Mouse (Mus musculus) heart, embryonic 11.5 days (tissue): ENCODE measurements around the gene Mroh8. TPM values are rescaled to one million over a fixed set of nuclear protein-coding genes. Genes with fewer than 3 reads are reported as not detected.

ENCODE experiments used
- ATAC-seq: fragments of 200-750 bp; cut with Nextera tagmentation; replicated peaks from 2 replicates; pipeline ENCODE4 v1.8.0; 2017; ENCODE audit warnings: moderate library complexity; ENCODE audit not compliant: insufficient number of reproducible peaks, low FRiP score, low TSS enrichment
- H3K27ac ChIP-seq: fragments of 300-500 bp; sonication (generic); 2 replicates; pipeline ENCODE4 v1.5.1; 2014; ENCODE audit warnings: mild to moderate bottlenecking, low read depth, low read length
- H3K27me3 ChIP-seq: fragments of 300-500 bp; sonication (generic); 2 replicates; pipeline ENCODE4 v1.6.1; 2014; ENCODE audit warnings: mild to moderate bottlenecking, low read length, mixed read lengths; ENCODE audit not compliant: control insufficient read depth, insufficient read depth
- H3K36me3 ChIP-seq: fragments of 300-500 bp; sonication (generic); 2 replicates; pipeline ENCODE4 v1.6.1; 2014; ENCODE audit warnings: mild to moderate bottlenecking, low read length, moderate library complexity, mixed read lengths; ENCODE audit not compliant: control insufficient read depth, insufficient read depth
- H3K4me1 ChIP-seq: fragments of 300-500 bp; sonication (generic); 2 replicates; pipeline ENCODE4 v1.6.1; 2014; ENCODE audit warnings: low read length; ENCODE audit not compliant: control insufficient read depth, insufficient read depth
- H3K4me2 ChIP-seq: fragments of 300-500 bp; sonication (generic); 2 replicates; pipeline ENCODE4 v1.6.1; 2014; ENCODE audit warnings: mild to moderate bottlenecking, moderate library complexity
- H3K4me3 ChIP-seq: fragments of 300-500 bp; sonication (generic); 2 replicates; pipeline ENCODE4 v1.5.1; 2014; ENCODE audit warnings: low read depth, low read length
- H3K9ac ChIP-seq: fragments of 300-500 bp; sonication (generic); 2 replicates; pipeline ENCODE4 v1.6.1; 2014; ENCODE audit warnings: mild to moderate bottlenecking, low read depth, low read length, moderate library complexity
- H3K9me3 ChIP-seq: fragments of 300-500 bp; sonication (generic); replicated peaks from 2 replicates; pipeline ENCODE4 v1.6.1; 2016; ENCODE audit warnings: low read length; ENCODE audit not compliant: control insufficient read depth
- WGBS: fragments of 180-500 bp; shearing (Covaris S2); extraction: QIAGEN DNeasy Blood & Tissue Kit; methylation state at CpG from one replicate; pipeline ENCODE4 v1.1.7; 2014; ENCODE audit not compliant: insufficient replicate concordance; 5-methylcytosine and 5-hydroxymethylcytosine counted together
- polyA plus RNA-seq: library from polyadenylated mRNA; unstranded; fragments of >200 nt; fragmentation: Nextera tagmentation; extraction: Ambion mirVana; gene quantifications from 2 replicates; pipeline ENCODE4 v1.2.1, GENCODE M21; 2014

The Mroh8 gene
- polyA plus RNA-seq, 1 experiment from 2014 or later: 0.21 TPM

- Histone ChIP-seq H3K9ac (peak within 1 kb of the TSS; percentile 98), H3K27ac (peak within 1 kb of the TSS; percentile 91), H3K36me3 (peaks cover 3% of the 10 kb centered on the region), H3K27me3 (no peaks in the 10 kb centered on the region), H3K4me1 (peaks cover 14% of the 10 kb centered on the region), H3K4me2 (peak within 1 kb of the TSS; percentile 79), H3K4me3 (peak within 1 kb of the TSS; percentile 100), H3K9me3 (no peaks in the 10 kb centered on the region)
- peak; percentile 99 for ATAC-seq
- WGBS: under 1% methylated on average over 64 of the region's 64 CpGs
These were observed 483 bp downstream of the Mroh8 start, which contains the start of gene Rpn2 for GRCm38 (mm10) chr2:157278717-157279415. TSS of gene Rpn2 (plus strand) at chr2:157279017.

GRCm38 (mm10) chr2:157263832-157264231 is 15.5 kb downstream of the Mroh8 start:
- Histone ChIP-seq H3K27me3 (no peaks in the 10 kb centered on the region), H3K4me3 (no peak overlapping the region), H3K36me3 (no peaks in the 10 kb centered on the region), H3K4me2 (no peak overlapping the region), H3K9ac (no peak overlapping the region), H3K4me1 (no peaks in the 10 kb centered on the region), H3K9me3 (no peaks in the 10 kb centered on the region), H3K27ac (no peak overlapping the region)
- no peak for ATAC-seq
- whole genome bisulfite sequencing: 70% methylated on average over 6 of the region's 6 CpGs

GRCm38 (mm10) chr2:157263101-157263500 is 16.2 kb downstream of the Mroh8 start:
- Histone ChIP-seq H3K4me2 (no peak overlapping the region), H3K9me3 (no peaks in the 10 kb centered on the region), H3K36me3 (no peaks in the 10 kb centered on the region), H3K4me3 (no peak overlapping the region), H3K9ac (no peak overlapping the region), H3K27me3 (no peaks in the 10 kb centered on the region), H3K4me1 (no peaks in the 10 kb centered on the region), H3K27ac (no peak overlapping the region)
- 81% methylated on average over 1 of the region's 1 CpGs for WGBS
- no peak for ATAC-seq

- Histone ChIP-seq H3K4me3 (no peak overlapping the region), H3K27ac (no peak overlapping the region), H3K9ac (no peak overlapping the region), H3K36me3 (no peaks in the 10 kb centered on the region), H3K27me3 (no peaks in the 10 kb centered on the region), H3K9me3 (no peaks in the 10 kb centered on the region), H3K4me1 (no peaks in the 10 kb centered on the region), H3K4me2 (no peak overlapping the region)
- WGBS: 62% methylated on average over 9 of the region's 9 CpGs
- no peak for ATAC-seq
These were observed 16.8 kb downstream of the Mroh8 start for GRCm38 (mm10) chr2:157262506-157262905.

- WGBS: 75% methylated on average over 5 of the region's 5 CpGs
- Histone ChIP-seq H3K4me1 (no peaks in the 10 kb centered on the region), H3K27me3 (no peaks in the 10 kb centered on the region), H3K27ac (no peak overlapping the region), H3K36me3 (no peaks in the 10 kb centered on the region), H3K4me2 (no peak overlapping the region), H3K9ac (no peak overlapping the region), H3K9me3 (no peaks in the 10 kb centered on the region), H3K4me3 (no peak overlapping the region)
- ATAC-seq: no peak
These were observed 17.4 kb downstream of the Mroh8 start for GRCm38 (mm10) chr2:157261930-157262329.

GRCm38 (mm10) chr2:157259720-157260119 is 19.6 kb downstream of the Mroh8 start:
- no peaks in the 10 kb centered on the region for H3K36me3 ChIP-seq
- no peaks in the 10 kb centered on the region for H3K9me3 ChIP-seq
- H3K9ac ChIP-seq: no peak overlapping the region
- 4% methylated on average over 5 of the region's 5 CpGs for WGBS
- no peaks in the 10 kb centered on the region for H3K4me1 ChIP-seq
- no peaks in the 10 kb centered on the region for H3K27me3 ChIP-seq
- no peak overlapping the region for H3K4me3 ChIP-seq
- H3K27ac ChIP-seq: no peak overlapping the region
- H3K4me2 ChIP-seq: no peak overlapping the region
- ATAC-seq: no peak

- Histone ChIP-seq H3K27ac (no peak overlapping the region), H3K27me3 (no peaks in the 10 kb centered on the region), H3K4me2 (no peak overlapping the region), H3K9ac (no peak overlapping the region), H3K4me3 (no peak overlapping the region), H3K9me3 (no peaks in the 10 kb centered on the region), H3K4me1 (no peaks in the 10 kb centered on the region), H3K36me3 (no peaks in the 10 kb centered on the region)
- ATAC-seq: no peak
These were observed 31.2 kb downstream of the Mroh8 start for GRCm38 (mm10) chr2:157248111-157248510.

- 67% methylated on average over 2 of the region's 2 CpGs for WGBS
- ATAC-seq: no peak
- H3K9ac ChIP-seq: no peak overlapping the region
- H3K36me3 ChIP-seq: no peaks in the 10 kb centered on the region
- no peak overlapping the region for H3K27ac ChIP-seq
- H3K9me3 ChIP-seq: no peaks in the 10 kb centered on the region
- no peak overlapping the region for H3K4me3 ChIP-seq
- H3K27me3 ChIP-seq: no peaks in the 10 kb centered on the region
- H3K4me2 ChIP-seq: no peak overlapping the region
- H3K4me1 ChIP-seq: no peaks in the 10 kb centered on the region
These were observed 33.7 kb downstream of the Mroh8 start for GRCm38 (mm10) chr2:157245603-157246002.

GRCm38 (mm10) chr2:157245001-157245400 is 34.3 kb downstream of the Mroh8 start:
- 47% methylated on average over 5 of the region's 5 CpGs for WGBS
- Histone ChIP-seq H3K9ac (no peak overlapping the region), H3K27me3 (no peaks in the 10 kb centered on the region), H3K27ac (no peak overlapping the region), H3K9me3 (no peaks in the 10 kb centered on the region), H3K36me3 (no peaks in the 10 kb centered on the region), H3K4me1 (no peaks in the 10 kb centered on the region), H3K4me3 (no peak overlapping the region), H3K4me2 (no peak overlapping the region)
- no peak for ATAC-seq
